Mouse (Mus musculus) megakaryocyte, embryonic 14.5 days (primary cell): ENCODE results near the gene Pnkd. TPM values are rescaled to one million over a fixed set of nuclear protein-coding genes. Genes with fewer than 3 reads are reported as not detected.

Experiments
- H3K27me3 ChIP-seq: replicated peaks from 2 replicates; pipeline ENCODE3; 2012; ENCODE audit warnings: inconsistent platforms
- H3K36me3 ChIP-seq: replicated peaks from 2 replicates; pipeline ENCODE3; 2012; ENCODE audit warnings: low read length, inconsistent platforms, mixed read lengths
- H3K4me1 ChIP-seq: 2 replicates; pipeline ENCODE4 v1.6.1; 2012; ENCODE audit warnings: inconsistent platforms
- H3K4me3 ChIP-seq: replicated peaks from 2 replicates; pipeline ENCODE3; 2012; ENCODE audit warnings: moderate library complexity, mild to moderate bottlenecking, inconsistent platforms
- H3K9me3 ChIP-seq: 2 replicates; pipeline ENCODE4 v1.6.1; 2012; ENCODE audit warnings: inconsistent platforms
- FLI1 ChIP-seq: IDR thresholded peaks from 2 replicates; pipeline ENCODE4 v1.6.1; 2012; ENCODE audit warnings: low read length, inconsistent platforms, mixed read lengths
- GATA1 ChIP-seq: IDR thresholded peaks from 3 replicates; pipeline ENCODE4 v1.6.1; 2012; ENCODE audit warnings: mixed read lengths, low read length, inconsistent platforms, borderline replicate concordance
- polyA plus RNA-seq: library from polyadenylated mRNA; stranded (reverse); fragments of >175 nt; gene quantifications from 2 replicates; pipeline ENCODE4 v1.2.3, GENCODE M21; 2012; ENCODE audit warnings: low replicate concordance; ENCODE audit not compliant: insufficient read depth

Pnkd gene
- polyA plus RNA-seq, 1 experiment, result 116 TPM

GRCm38 (mm10) chr1:74303509-74304338, 19.0 kb downstream of the Pnkd start:
- TF ChIP-seq FLI1 (no peak), GATA1 (no peak)
- Histone ChIP-seq H3K4me1 (peaks cover 78% of the 10 kb centered on the region), H3K9me3 (peaks cover 5% of the 10 kb centered on the region), H3K27me3 (no peaks in the 10 kb centered on the region), H3K36me3 (peaks cover 41% of the 10 kb centered on the region), H3K4me3 (peak overlapping the region; percentile 96)

- Histone ChIP-seq H3K36me3 (peaks cover 34% of the 10 kb centered on the region), H3K9me3 (peaks cover 5% of the 10 kb centered on the region), H3K4me1 (peaks cover 78% of the 10 kb centered on the region), H3K27me3 (no peaks in the 10 kb centered on the region), H3K4me3 (peak overlapping the region; percentile 96)
- TF ChIP-seq GATA1 (no peak), FLI1 (no peak)
These were observed 19.6 kb downstream of the Pnkd start for GRCm38 (mm10) chr1:74304339-74304790.

- Histone ChIP-seq H3K9me3 (peaks cover 5% of the 10 kb centered on the region), H3K36me3 (peaks cover 31% of the 10 kb centered on the region), H3K27me3 (no peaks in the 10 kb centered on the region), H3K4me1 (peaks cover 78% of the 10 kb centered on the region), H3K4me3 (no peak overlapping the region)
- TF ChIP-seq GATA1 (no peak), FLI1 (no peak)
These were observed 20.2 kb downstream of the Pnkd start for GRCm38 (mm10) chr1:74304946-74305345.

GRCm38 (mm10) chr1:74305522-74305921, 20.8 kb downstream of the Pnkd start, which contains the start of gene Tmbim1:
Tmbim1 (minus strand) TSS chr1:74305622.
- peaks cover 77% of the 10 kb centered on the region for H3K4me1 ChIP-seq
- H3K4me3 ChIP-seq, result peak within 1 kb of the TSS; percentile 96
- H3K36me3 ChIP-seq, result peaks cover 30% of the 10 kb centered on the region
- peaks cover 5% of the 10 kb centered on the region for H3K9me3 ChIP-seq
- no peak for TF ChIP-seq FLI1
- TF ChIP-seq GATA1, result no peak
- H3K27me3 ChIP-seq, result no peaks in the 10 kb centered on the region

- H3K27me3 ChIP-seq, result no peaks in the 10 kb centered on the region
- H3K36me3 ChIP-seq, result peaks cover 14% of the 10 kb centered on the region
- peaks cover 68% of the 10 kb centered on the region for H3K4me1 ChIP-seq
- peaks cover 5% of the 10 kb centered on the region for H3K9me3 ChIP-seq
- no peak overlapping the region for H3K4me3 ChIP-seq
- TF ChIP-seq GATA1, result no peak
- no peak for TF ChIP-seq FLI1
These were observed 22.4 kb downstream of the Pnkd start for GRCm38 (mm10) chr1:74307146-74307545.

- Histone ChIP-seq H3K9me3 (peaks cover 5% of the 10 kb centered on the region), H3K4me3 (no peak overlapping the region), H3K27me3 (no peaks in the 10 kb centered on the region), H3K4me1 (peaks cover 68% of the 10 kb centered on the region), H3K36me3 (peaks cover 8% of the 10 kb centered on the region)
- TF ChIP-seq GATA1 (no peak), FLI1 (no peak)
These were observed 23.6 kb downstream of the Pnkd start for GRCm38 (mm10) chr1:74308001-74308964.

- peaks cover 5% of the 10 kb centered on the region for H3K9me3 ChIP-seq
- peaks cover 70% of the 10 kb centered on the region for H3K4me1 ChIP-seq
- peaks cover under 1% of the 10 kb centered on the region for H3K27me3 ChIP-seq
- peaks cover 8% of the 10 kb centered on the region for H3K36me3 ChIP-seq
- TF ChIP-seq FLI1 (no peak), GATA1 (no peak)
- H3K4me3 ChIP-seq, result peak overlapping the region; percentile 76
These were observed 25.0 kb downstream of the Pnkd start for GRCm38 (mm10) chr1:74309767-74310166.

- Histone ChIP-seq H3K9me3 (no peaks in the 10 kb centered on the region), H3K36me3 (no peaks in the 10 kb centered on the region), H3K4me1 (peaks cover 69% of the 10 kb centered on the region), H3K4me3 (peak overlapping the region; percentile 35), H3K27me3 (peaks cover 2% of the 10 kb centered on the region)
- TF ChIP-seq GATA1 (no peak), FLI1 (no peak)
These were observed 28.4 kb downstream of the Pnkd start for GRCm38 (mm10) chr1:74313049-74313692.

- Histone ChIP-seq H3K36me3 (no peaks in the 10 kb centered on the region), H3K4me3 (no peak overlapping the region)
- TF ChIP-seq FLI1 (no peak), GATA1 (no peak)
These were observed 30.1 kb downstream of the Pnkd start for GRCm38 (mm10) chr1:74314796-74315195.

More at GRCm38 (mm10) chr1:74314796-74315195, 30.1 kb downstream of the Pnkd start:
- H3K9me3 ChIP-seq, result no peaks in the 10 kb centered on the region
- peaks cover 2% of the 10 kb centered on the region for H3K27me3 ChIP-seq
- H3K4me1 ChIP-seq, result peaks cover 53% of the 10 kb centered on the region
